Mouse (Mus musculus): Measurements from ENCODE around the gene Crybb3.

Crybb3 gene

GRCm38 (mm10) chr5:113043531-113043930 lies 37.9 kb downstream of the Crybb3 start:
- DNase-seq, result no peak

GRCm38 (mm10) chr5:113041567-113042071 lies 39.8 kb downstream of the Crybb3 start:
- peak; percentile 65 for DNase-seq

- peak; percentile 14 for DNase-seq
Observed at GRCm38 (mm10) chr5:113040776-113041175, 40.6 kb downstream of the Crybb3 start.

GRCm38 (mm10) chr5:113038601-113039000 lies 42.8 kb downstream of the Crybb3 start:
- DNase-seq, result no peak

GRCm38 (mm10) chr5:113035094-113036047 lies 46.0 kb downstream of the Crybb3 start:
- DNase-seq, result no peak

GRCm38 (mm10) chr5:113031201-113031754 lies 50.1 kb downstream of the Crybb3 start:
- no peak for DNase-seq

GRCm38 (mm10) chr5:113030082-113030481 lies 51.3 kb downstream of the Crybb3 start:
- DNase-seq, result peak; percentile 40

- DNase-seq, result no peak
Observed at GRCm38 (mm10) chr5:113026706-113027105, 54.7 kb downstream of the Crybb3 start.

Data from kidney, postnatal 14 days (tissue).